Mouse (Mus musculus) adrenal gland, postnatal 36 days (tissue): Measurements from ENCODE around the gene Rhbdd3. TPM values are rescaled to one million over a fixed set of nuclear protein-coding genes. Genes with fewer than 3 reads are reported as not detected.
A peak's percentile ranks its signal among the peaks of the same experiment; 100 is the strongest.
"Not testable (repeated sequence)": the region's sequence is repeated elsewhere in the genome, so short reads cannot be mapped to it uniquely, and the experiment has no call there.

Source experiments
- DNase-seq, 2 experiments: peaks; one replicate each; pipeline ENCODE4 v3.0.0; 2021; ENCODE audit warnings: mixed read lengths in 1 of 2
- total RNA-seq, 2 experiments: library from RNA; stranded (reverse); gene quantifications; 2 replicates each; pipeline ENCODE4 v1.2.3; 2021

Gene Rhbdd3
- total RNA-seq, 2 experiments from 2014 or later, result 17.3 to 27.7 TPM

DNA sequence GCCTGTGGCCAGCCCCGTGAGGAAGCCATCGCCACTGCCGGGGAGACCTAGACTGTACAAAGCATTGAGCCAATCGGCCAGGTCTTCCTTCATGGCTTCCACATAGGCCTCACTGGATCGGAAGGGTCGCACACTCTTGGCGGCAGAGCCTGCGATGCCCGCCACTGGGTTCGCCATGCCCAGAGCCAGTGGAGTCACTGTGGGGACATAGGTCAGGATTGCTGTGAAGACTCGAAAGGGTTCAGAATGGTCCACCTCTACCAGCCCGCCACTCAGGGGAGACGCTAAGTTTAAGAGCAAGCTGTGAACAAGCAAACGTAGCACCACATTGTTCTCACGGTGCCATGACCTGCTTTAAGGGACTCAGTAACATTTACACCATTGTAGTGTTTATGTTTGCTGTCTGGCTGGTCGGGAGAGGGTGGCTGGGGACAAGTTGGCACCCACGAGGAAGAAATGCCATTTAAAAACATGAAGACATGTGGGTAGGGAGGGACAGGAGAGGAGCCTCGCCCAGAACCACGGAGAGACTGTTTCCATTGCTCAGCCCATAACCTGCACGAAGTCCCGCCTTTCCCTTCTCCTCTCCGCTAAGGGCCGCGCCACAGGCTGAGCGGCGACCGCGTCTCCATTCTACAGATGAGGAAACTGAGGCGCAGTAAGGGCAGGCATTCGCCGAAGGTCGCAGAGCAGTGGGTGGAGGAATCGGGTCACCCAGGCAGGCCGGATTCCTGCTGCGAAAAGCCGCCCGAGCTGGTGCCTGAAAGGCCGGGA, 34.3 kb upstream of the Rhbdd3 start:
- DNase-seq, result peak in 1 of 2 experiments; percentile 42

GRCm38 (mm10) chr11:5065056-5065821, 33.5 kb upstream of the Rhbdd3 start, which contains the start of gene Gas2l1:
Gene Gas2l1, minus strand, starts transcription at chr11:5065327.
- DNase-seq, result peak; percentile 93 to 97

GRCm38 (mm10) chr11:5067063-5067462, 31.7 kb upstream of the Rhbdd3 start:
- no peak for DNase-seq

- peak in 1 of 2 experiments; percentile 9 for DNase-seq
Observed at GRCm38 (mm10) chr11:5068126-5068971, 30.4 kb upstream of the Rhbdd3 start.

- DNase-seq, result no peak
Observed at GRCm38 (mm10) chr11:5074882-5075281, 23.8 kb upstream of the Rhbdd3 start.

- no peak for DNase-seq
Observed at GRCm38 (mm10) chr11:5075760-5076159, 23.0 kb upstream of the Rhbdd3 start.

GRCm38 (mm10) chr11:5076843-5077242, 21.9 kb upstream of the Rhbdd3 start:
- not testable (repeated sequence) for DNase-seq

- peak; percentile 39 to 44 for DNase-seq
Observed at GRCm38 (mm10) chr11:5089147-5089546, 9.6 kb upstream of the Rhbdd3 start.

GRCm38 (mm10) chr11:5091706-5092105, 7.0 kb upstream of the Rhbdd3 start:
- no peak for DNase-seq

GRCm38 (mm10) chr11:5095877-5096276, 2.8 kb upstream of the Rhbdd3 start:
- DNase-seq, result no peak

DNA sequence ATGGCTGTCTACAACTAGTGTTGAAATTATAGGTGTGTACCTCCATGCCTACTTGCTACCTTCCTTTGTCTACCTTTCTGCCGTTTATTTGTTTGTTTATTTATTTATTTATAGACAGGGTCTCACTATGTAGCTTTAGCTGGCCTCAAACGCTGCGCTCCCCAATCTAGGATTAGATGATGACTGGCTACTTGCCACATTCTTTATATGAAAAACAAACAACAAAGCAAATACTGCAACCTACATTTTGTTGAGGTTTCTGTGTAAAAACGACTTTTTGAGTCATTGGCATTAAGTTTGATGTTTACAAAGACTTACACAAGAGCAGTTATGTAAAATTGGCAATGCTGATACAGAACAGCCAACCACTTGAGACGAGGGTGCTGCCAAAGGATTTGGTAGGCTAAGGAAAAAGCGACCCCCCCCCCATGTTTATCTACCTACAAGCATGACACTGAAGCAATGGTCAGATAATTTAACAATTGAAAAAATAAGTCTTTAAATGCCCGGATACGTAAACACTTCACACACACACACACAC, 2.2 kb upstream of the Rhbdd3 start:
- DNase-seq, result no peak

DNA sequence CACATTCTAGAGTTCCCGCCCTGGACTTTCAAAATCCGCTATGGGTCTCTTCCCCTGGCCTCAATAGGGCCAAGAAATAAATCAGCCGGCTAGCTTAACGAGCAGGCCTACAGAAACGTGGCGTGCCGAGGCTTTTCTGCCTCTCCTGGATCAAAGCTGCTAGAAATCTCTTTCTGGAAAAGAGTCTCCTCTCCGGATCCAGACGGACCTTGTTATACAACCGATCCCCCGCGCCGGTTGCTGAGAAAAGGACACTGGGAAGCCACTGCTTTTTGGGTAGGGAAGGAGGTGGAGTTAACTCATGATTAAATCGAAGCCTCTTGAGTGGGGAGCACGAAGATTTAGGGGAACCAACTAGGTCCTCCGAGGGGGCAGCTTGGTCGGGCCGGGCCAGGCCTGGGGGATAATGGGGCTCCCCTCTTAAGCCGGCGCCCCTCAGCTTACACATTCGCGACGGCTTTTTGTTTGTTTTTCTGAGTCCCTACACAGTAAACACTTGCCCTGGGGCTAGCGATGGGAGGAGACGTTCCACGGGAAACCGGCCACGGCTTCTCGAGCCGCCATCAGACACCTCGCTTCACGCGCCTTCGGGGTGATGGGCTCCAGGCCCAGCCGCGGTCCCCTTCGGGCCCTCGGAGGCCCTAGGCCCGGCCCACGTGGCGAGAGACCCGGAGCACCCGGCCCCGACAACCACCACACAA, 541 bp upstream of the Rhbdd3 start:
- DNase-seq, result peak; percentile 54 to 63

GRCm38 (mm10) chr11:5099576-5100183, 954 bp downstream of the Rhbdd3 start:
- peak; percentile 89 to 90 for DNase-seq

- no peak for DNase-seq
Observed at GRCm38 (mm10) chr11:5100283-5100682, 1.6 kb downstream of the Rhbdd3 start.

DNA sequence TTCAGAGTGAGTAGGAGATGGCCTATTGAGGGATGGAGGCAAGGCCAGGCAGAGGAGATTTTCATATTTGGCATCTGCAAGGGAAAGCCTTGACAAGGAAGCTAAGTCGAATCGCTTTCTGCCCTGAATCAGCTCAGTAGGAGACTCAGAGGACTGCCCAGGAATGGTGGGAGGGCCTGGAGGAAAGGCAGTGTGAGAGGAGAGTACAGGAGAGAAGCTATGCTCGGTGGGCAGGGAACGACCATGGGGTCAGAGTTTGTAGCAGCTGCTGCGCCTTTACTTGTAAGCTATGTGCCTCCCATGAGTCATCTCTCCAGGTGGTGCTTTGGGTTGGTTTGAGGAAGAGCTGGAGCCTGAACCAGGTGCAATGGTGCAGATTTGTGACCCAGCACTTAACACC, 2.1 kb downstream of the Rhbdd3 start:
- no peak for DNase-seq

DNA sequence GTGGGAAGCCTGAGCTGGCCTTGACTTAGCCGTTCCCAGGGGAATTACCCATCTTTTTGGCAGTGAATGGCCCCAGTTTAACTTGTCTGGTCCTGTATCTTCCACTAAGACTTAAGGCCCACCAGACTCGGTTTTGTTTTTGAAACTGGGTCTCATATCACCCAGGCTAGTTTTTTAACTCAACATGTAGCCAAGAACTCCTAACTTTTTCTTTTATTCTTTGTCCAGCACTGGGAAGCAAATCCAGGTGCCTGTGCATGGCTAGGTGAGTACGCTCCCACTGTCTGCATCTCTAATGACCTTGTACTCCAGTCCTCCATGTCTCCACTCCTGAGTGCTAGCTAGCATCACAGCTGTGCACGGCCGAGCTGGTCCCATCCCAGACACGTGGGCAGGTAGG, 2.9 kb downstream of the Rhbdd3 start:
- no peak for DNase-seq

- DNase-seq, result no peak
Observed at GRCm38 (mm10) chr11:5102384-5102783, 3.7 kb downstream of the Rhbdd3 start.

DNA sequence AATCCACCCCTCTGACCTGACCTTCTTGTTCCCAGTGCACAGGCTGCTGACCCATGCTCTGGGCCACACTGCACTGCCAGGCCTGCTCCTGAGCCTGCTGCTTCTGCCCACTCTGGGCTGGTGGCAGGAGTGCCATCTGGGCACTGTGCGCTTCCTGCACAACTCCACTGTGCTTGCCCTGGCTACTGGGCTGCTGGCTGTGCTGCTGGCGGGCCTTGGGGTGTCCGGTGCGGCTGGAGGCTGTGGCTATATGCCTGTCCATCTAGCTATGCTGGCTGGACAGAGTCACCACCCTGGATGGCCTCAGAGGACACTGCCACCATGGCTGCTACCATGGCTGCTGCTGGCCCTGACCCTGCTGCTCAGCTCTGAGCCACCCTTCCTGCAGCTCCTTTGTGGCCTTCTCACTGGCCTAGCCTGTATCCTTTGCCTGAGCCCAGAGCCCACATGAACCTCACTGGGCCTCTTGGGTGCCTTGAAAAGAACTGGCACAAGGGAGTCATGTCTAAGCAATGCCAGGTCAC, 5.3 kb downstream of the Rhbdd3 start:
- DNase-seq, result no peak

DNA sequence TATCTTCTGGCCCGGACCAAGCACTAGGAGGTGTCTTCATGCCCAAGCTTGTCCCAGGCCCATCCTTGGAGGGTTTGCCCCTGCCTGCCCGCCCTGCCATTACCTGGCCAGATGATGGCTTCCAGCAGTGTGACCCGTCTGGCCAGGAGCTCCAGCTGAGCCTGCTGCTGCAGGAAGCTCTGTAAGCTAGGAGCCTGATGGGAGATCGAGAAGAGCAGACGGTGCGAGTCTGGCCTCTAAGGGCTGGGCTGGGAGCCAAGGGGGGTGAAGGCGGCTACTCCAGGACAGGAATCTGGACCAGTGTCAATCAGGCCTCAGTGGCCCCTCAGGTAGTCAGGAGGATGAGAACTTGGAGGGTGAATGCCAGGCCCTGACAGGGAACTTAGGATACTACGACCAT, 10.7 kb downstream of the Rhbdd3 start:
- no peak for DNase-seq

GRCm38 (mm10) chr11:5113645-5114044, 14.9 kb downstream of the Rhbdd3 start:
- DNase-seq, result no peak
